Mouse (Mus musculus) bone marrow macrophage, adult 2 months (primary cell): ENCODE measurements around the gene Golga5. TPM values are rescaled to one million over a fixed set of nuclear protein-coding genes. Genes with fewer than 3 reads are reported as not detected.

Experiments
- H3K27ac ChIP-seq: 2 replicates; pipeline ENCODE4 v1.5.1; 2012; ENCODE audit warnings: low read depth, low read length; ENCODE audit not compliant: insufficient read depth
- H3K4me1 ChIP-seq: 2 replicates; pipeline ENCODE4 v1.6.1; 2012; ENCODE audit warnings: low read length; ENCODE audit not compliant: control insufficient read depth, insufficient read depth
- H3K4me3 ChIP-seq: 2 replicates; pipeline ENCODE4 v1.5.1; 2012; ENCODE audit warnings: mild to moderate bottlenecking, low read length, moderate library complexity; ENCODE audit not compliant: insufficient read depth
- CTCF ChIP-seq: IDR thresholded peaks from 2 replicates; pipeline ENCODE4 v1.5.1; 2012; ENCODE audit warnings: low read depth, mild to moderate bottlenecking, low read length, moderate library complexity
- POLR2A ChIP-seq: IDR thresholded peaks from 2 replicates; pipeline ENCODE4 v1.6.1; 2012; ENCODE audit warnings: mild to moderate bottlenecking, low read depth, low read length, borderline replicate concordance
- polyA plus RNA-seq: library from polyadenylated mRNA; stranded (reverse); fragments of >200 nt; gene quantifications from 2 replicates; pipeline ENCODE4 v1.2.4, GENCODE M21; 2012; ENCODE audit not compliant: missing spikeins, insufficient read depth, insufficient read length

Golga5 gene
- polyA plus RNA-seq, 1 experiment, result 30.3 TPM

GRCm38 (mm10) chr12:102527989-102528388 lies 59.1 kb downstream of the Golga5 start:
- no peak overlapping the region for H3K4me3 ChIP-seq
- no peak for TF ChIP-seq CTCF
- no peak for TF ChIP-seq POLR2A
- H3K27ac ChIP-seq, result no peak overlapping the region

GRCm38 (mm10) chr12:102535796-102536195 lies 66.9 kb downstream of the Golga5 start:
- H3K4me1 ChIP-seq, result peaks cover 3% of the 10 kb centered on the region; the same call in 1 of the 2 replicates
- no peak for TF ChIP-seq POLR2A
- H3K27ac ChIP-seq, result no peak overlapping the region
- H3K4me3 ChIP-seq, result no peak overlapping the region

More at GRCm38 (mm10) chr12:102527989-102528388, 59.1 kb downstream of the Golga5 start:
- H3K4me1 ChIP-seq, result peaks cover 9% of the 10 kb centered on the region

GRCm38 (mm10) chr12:102540278-102540677 lies 71.3 kb downstream of the Golga5 start:
- TF ChIP-seq CTCF (no peak), POLR2A (no peak)
- H3K27ac ChIP-seq, result no peak overlapping the region
- H3K4me1 ChIP-seq, result no peaks in the 10 kb centered on the region
- H3K4me3 ChIP-seq, result no peak overlapping the region

GRCm38 (mm10) chr12:102541168-102541567 lies 72.2 kb downstream of the Golga5 start:
- TF ChIP-seq CTCF, result no peak
- TF ChIP-seq POLR2A, result no peak
- H3K27ac ChIP-seq, result no peak overlapping the region
- no peak overlapping the region for H3K4me3 ChIP-seq
- no peaks in the 10 kb centered on the region for H3K4me1 ChIP-seq

- TF ChIP-seq CTCF, result no peak
- no peak for TF ChIP-seq POLR2A
- H3K4me1 ChIP-seq, result no peaks in the 10 kb centered on the region
- no peak overlapping the region for H3K27ac ChIP-seq
- no peak overlapping the region for H3K4me3 ChIP-seq
Measured at GRCm38 (mm10) chr12:102545122-102545521, 76.2 kb downstream of the Golga5 start.

Other genes with a start within 250 kb of the Golga5 start
- gene Rin3, start 186.1 kb upstream of the Golga5 start, polyA plus RNA-seq, result 31.8 and 39.5 TPM in 2 replicates
- 1,528 and 1,623 TPM in 2 replicates for gene Lgmn, start 29.3 kb upstream of the Golga5 start, polyA plus RNA-seq
- not detected in 2 replicates for gene Chga, start 85.8 kb downstream of the Golga5 start, polyA plus RNA-seq
- gene Itpk1, start 235.8 kb downstream of the Golga5 start, polyA plus RNA-seq, result 23.5 and 28.0 TPM in 2 replicates